Mouse (Mus musculus): ENCODE results near the gene Cish.

Cish gene

DNA sequence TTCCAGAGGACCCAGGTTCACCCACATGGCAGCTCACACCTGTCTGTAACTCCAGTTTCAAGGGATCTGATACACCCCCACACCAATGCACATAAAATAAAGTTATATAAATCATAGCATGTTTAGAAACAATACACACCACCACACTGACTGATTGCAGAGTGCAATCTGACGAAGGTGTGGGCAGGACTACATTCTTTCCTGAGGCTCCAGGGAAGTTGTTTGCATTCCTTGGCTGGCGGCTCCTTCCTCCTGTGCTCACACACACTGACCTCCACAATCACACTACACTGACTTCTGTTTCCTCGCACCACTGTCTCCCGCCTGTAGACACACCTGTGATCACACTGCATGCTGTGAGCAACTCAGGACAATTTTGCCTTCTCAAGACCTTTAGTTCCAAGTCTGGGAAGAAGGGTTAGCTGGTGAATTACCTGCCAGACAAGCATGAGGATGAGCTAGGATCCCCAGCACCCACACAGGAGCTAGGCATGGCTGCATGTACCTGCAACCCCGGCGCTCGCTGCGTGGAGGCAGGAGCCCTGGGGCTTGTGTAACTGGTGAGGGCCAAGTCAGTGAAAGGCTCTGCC, 26.7 kb downstream of the Cish start:
- DNase-seq (ENCODE audit: low spot score): no peak

DNA sequence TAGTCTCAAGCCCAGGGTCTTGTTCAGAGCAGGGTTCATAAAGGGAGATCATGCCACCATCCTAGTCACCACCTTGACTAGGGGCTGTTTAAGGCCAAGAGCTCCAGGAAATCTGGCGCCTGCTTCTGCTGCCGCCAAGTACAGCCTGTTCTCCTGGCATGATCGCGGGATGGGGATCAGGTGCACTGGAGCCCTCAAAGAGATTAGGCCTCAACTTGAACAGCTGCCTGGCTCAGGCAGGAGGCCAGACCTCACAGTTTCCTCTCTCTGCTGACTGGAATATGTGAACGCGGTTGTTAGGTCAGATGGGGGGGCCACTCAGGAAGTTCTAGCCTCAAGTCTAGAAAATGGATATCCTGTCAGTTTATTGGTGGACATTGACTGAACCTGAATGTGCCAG, 27.7 kb downstream of the Cish start:
- DNase-seq (ENCODE audit: low spot score): no peak

DNA sequence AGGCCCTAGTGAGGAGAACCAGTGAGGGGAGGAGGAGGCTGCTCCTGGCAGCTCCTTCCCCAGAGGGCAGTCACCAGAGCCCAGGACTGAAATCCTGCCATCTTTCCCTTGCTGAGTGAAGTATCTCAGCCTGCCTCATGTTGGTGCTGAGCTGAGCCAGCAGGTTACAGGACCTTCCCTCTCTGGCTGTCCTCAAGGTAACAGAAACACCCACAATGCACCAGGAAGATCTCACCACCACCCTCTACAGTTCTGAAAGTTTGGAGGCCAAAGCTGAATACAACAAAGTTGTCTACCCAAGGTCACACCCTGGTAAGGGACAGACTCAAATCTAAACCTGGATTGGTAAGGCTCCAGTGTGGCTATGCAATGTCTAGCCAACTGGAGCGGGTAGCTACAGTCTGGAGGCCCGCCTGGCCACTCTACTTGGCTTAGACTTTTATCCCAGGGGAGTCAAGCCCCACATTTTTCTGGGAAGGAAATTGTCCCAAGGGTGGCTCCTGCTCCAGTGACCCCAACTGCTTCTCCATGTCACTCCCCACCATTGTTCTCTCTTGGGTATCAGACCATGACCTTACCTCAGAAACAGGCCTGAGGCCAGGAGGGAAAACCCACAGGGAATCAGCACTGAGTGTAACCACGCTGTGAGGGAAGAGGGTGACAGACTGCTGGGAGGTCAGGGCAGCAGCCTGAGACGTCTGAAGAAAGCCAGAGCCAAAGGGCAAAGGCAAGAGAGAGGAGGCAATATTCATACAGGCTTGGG, 29.2 kb downstream of the Cish start:
- DNase-seq (ENCODE audit: low spot score): no peak

DNA sequence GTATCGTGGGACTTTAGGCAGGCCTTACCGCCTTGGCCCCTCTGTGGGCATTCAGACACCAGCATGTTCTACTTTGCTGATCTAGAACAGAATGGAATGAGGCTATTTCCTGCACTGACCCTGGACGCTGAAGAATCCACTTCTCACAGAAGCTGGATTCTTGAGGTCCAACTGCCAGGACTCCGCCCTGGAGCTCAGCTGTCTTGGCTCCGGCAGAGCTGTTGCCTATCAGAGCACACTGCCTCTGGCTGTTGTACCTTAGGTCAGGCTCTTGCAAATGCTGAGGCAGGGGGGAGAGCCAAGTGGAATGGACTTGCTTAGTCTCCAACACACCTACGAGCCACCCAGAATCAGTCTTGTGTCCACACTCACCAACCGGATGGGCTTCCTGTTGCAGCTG, 30.1 kb downstream of the Cish start:
- no peak for DNase-seq (ENCODE audit: low spot score)

DNA sequence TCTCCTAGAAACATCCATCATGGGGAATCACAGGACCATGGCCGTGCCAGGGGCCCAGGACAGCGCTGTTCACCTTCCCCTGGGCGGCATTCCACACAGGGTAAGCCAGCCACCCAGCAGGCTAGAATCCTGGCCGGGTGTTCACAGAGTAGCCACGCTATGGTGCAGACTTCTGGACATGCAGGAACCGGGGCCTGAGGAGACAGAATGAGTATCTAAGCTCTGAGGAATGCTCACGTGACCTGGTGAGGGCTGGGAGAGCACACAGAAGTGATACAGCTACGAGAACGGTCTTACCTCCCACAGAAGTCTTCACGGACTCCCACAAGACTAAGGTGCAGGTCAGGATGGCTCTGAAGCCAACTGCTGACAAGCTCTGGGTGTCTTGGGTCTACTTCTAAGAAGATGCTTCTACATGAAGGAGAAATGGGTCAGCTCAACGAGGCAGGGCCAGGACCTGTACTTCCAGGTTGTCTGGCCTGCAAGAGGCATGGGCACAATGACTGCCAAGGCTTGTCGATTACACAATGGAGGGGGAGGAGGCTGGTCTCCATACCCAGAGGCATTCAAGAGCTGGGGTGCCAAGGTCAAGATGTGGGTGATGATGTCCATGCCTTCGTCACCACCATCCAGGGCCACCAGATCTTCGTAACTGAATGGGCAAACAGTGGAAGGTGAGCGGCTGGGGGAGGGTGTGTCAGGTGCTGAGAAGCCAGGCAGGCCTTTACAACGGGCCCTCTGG, 32.2 kb downstream of the Cish start:
- DNase-seq (ENCODE audit: low spot score): no peak

DNA sequence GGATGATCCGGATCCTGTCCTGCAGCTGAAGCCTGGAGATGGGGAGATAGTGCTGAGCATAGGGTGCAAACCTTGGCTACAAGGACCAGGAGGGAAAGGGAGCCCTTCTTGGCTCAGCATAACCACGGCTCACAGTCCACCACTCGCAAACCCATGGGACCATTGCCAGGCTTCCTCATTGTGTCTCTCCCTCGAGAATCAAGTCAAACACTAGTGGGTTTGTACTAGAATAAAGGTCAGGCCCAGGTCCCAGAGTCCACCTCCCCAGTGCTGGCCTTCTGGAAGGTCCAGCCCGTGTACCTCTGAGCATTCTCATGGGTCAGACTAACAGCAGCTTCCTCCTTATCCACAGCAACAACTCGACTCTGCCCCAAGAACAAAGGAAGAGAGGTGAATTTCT, 35.0 kb downstream of the Cish start:
- no peak for DNase-seq (ENCODE audit: low spot score)

DNA sequence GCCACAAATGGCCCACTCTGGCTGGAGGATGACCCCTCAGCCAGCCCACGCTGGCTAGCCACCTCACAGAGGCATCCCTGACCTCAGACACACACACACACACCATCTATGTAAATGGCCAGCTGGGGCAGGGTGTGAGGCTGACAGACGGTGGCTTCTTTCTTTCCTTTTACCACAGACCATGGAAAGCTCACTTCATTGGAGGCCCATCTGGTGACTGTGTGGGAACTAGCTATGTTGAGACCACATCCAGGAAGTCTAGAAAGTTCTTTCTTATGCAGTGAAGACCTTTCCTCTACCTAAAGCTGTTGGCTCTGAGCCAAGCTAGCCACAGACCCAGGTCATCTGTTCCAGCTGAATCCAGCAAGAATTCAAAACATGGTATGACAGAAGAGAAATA, 37.9 kb downstream of the Cish start:
- DNase-seq (ENCODE audit: low spot score): no peak

DNA sequence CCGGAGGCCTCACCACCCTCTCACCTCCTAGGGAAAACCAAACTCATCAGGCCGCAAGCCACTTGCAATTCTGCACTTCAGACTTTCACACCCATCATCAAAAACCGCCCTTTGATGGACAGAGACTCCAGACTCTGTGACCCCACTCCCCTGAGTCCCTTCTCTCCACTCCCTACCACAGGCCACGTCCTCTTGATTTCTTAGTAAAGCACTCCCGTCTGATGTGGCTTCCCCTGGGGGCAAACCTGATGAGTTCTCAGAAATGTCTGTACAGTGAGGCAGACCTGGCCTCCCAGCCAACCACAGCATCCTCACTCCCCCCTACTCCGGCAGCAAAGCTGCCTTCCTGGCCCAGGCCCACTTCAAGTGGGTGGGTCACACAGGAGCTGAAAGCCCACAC, 38.5 kb downstream of the Cish start:
- no peak for DNase-seq (ENCODE audit: low spot score)

DNA sequence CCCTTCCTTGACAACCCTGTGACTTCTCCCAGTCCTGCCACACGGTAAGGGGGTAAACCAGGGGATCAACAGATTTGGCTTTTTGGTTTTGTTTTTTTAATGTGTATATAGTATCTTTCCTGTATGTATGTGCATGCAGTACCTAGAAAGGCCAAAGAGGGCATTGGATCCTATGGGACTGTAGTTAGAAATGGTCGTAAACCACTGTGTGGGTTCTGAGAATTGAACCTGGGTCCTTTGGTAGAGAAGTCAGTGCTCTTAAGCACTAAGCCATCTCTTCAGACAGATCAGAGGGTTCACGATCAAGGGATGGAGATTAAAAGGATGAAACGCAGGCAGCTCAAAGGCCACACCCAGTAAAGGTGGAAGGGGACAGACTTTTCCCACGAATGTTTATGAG, 39.2 kb downstream of the Cish start:
- no peak for DNase-seq (ENCODE audit: low spot score)

DNA sequence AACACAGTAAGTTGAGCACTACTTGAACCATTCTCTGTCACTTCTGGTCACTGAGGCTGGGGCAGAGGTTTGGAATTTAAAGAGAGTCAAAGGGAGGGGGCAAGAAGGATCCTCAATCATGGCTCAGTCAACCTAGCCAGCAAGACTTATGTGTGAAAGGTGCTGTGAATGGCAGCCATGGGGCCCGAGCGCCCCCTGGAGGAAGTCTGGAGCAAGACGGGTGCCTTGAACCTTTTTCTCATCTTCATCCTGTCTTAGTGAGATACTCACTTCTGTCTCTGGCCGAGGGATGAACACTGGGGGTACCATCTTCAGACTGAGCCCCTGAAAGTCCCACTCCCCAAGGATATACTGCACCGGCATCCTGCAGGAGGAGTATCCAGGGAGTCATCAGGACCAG, 40.1 kb downstream of the Cish start:
- DNase-seq (ENCODE audit: low spot score): peak; percentile 54

DNA sequence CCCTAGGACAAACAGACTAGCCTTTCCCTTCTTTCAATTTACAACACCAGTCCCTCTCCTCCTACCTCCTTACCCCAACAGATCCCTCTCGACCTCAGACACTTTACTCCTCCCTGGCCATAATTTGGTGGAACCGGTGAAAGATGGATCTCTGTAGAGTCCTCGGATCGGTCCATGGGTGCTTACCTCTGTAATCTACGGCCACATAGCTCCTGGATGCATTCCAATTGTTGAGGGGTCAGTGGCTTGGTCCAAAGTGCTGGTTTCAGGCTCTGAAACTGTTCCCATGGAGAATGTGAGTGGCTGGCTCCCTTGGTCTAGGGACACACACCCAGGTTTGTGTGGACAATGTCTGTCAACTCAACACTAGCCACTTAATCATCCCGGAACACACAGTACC, 40.6 kb downstream of the Cish start:
- no peak for DNase-seq (ENCODE audit: low spot score)

DNA sequence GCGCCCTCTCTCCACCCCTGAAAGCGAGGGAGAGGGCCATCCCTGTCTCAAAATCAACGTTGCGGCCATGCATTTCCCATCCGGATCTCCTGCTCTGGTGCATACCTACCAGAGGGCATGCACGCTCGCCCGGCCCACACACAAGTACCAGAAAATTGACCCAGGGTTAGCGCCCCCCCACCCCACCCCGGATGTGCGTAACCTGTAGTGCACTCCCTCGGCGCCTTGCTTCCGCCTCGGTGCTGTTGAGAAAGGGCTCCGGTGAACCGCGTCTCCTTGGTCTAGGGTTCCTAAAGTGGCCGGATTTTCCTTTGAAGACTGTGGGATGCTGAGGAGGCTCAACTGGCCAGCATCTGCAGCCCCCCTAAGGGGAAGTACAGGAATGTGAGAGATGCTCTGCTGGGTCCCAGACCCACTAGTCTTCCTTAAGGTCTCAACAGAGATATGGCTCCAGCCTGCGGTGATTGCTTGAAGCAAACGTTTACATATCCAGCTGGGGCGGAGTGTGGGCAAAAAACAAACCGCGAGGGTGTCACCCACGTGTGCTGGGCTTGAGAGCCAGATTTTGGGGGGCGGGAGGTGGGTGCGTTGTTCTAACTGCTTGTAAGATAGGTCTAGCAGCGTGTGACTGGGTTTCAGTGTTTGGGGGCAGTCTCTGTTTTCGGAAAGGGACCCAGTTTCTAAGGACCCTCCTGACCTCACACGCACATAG, 42.5 kb downstream of the Cish start, which contains the start of gene Hemk1:
TSS of gene Hemk1 (minus strand) at position 179 of the 712 bp plus-strand sequence.
- DNase-seq (ENCODE audit: low spot score): peak; percentile 89

DNA sequence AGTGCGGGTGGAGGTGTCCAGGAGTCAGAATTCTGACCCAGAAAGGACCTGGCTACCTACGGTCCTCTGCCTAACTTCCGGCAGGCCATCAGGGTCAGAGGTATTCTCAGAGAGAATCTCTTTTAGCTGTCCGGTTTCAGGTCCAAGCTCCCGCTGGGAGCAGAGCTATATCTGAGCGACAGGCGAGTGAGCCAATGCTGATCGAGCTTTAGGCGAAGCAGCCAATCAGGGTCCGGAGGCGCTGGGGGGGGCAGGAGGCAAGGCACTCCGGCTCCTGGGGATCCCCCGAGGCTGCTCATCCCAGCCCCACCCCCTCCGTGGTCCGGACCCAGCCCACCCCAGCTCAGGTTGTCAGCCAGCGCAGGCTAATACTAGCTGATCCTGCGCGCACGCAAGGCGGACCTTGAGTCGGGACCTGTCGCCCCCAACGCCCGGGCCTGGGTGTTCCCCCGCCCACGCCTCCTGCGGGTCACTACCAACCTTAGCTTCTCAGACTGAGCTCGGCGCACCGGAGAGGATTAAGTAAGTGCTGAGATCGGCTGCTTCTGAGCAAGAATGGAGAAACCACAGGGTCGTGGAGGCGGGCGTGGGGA, 44.5 kb downstream of the Cish start, which contains the start of gene 6430571L13Rik:
TSS of gene 6430571L13Rik (plus strand) at position 336 of the 593 bp plus-strand sequence.
- peak; percentile 96 for DNase-seq (ENCODE audit: low spot score)

DNA sequence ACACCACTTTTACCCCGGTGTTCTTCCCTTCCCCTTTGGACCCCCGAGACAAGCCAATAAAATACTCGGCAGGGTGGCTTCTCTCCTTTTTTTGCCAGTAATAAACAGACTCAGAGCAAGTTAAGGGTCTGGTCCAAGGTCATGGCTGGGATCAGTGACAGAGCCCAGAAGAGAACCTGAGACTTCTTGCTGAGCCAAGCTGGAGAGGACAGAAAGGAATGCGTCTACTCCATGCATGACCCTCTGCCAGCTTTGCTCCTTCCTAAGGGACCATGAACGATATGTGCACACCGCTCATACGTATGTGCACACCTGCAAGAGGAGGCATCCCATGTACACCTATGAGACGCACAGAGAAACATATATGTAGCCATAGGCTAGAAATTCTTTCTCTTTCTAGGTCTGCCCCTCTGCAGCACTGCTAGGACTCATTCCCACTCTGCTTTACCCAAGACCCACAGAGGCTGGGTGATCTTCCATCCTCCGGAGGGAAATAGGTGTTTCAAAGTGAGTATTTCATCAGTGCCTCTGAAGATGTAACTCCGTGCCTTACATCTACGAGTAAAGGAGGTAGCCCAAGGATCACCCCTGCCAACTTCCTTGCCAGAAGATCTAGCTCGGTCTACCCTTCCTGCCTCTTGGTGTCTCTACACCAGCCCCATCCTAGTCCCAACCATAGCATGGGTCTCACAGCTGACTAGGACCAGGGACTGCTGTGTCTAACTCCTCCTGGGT, 45.3 kb downstream of the Cish start:
- no peak for DNase-seq (ENCODE audit: low spot score)

DNA sequence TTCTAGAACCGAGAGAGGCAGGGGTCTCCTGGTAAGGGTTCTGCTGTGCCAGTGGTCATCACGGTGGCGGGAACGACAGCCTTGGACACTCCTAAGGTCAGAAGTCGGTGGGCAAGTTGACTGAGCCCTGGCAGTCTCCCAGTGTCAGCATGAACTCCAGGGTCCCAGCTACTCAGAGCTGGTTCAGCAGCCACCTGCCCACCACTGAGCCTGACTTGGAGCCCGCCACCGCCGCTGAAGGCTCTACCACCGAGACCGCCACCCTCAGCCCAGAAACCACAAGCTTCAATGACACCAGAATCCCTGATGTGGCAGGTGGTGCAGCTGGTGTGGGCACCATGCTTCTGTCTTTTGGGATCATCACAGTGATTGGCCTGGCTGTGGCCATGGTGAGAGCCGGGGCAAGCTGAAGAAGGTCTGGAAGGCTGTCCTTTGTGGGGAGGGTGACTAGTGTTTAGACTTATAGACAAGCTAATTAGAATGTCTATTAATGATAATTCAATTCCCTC, 46.4 kb downstream of the Cish start:
- no peak for DNase-seq (ENCODE audit: low spot score)

DNA sequence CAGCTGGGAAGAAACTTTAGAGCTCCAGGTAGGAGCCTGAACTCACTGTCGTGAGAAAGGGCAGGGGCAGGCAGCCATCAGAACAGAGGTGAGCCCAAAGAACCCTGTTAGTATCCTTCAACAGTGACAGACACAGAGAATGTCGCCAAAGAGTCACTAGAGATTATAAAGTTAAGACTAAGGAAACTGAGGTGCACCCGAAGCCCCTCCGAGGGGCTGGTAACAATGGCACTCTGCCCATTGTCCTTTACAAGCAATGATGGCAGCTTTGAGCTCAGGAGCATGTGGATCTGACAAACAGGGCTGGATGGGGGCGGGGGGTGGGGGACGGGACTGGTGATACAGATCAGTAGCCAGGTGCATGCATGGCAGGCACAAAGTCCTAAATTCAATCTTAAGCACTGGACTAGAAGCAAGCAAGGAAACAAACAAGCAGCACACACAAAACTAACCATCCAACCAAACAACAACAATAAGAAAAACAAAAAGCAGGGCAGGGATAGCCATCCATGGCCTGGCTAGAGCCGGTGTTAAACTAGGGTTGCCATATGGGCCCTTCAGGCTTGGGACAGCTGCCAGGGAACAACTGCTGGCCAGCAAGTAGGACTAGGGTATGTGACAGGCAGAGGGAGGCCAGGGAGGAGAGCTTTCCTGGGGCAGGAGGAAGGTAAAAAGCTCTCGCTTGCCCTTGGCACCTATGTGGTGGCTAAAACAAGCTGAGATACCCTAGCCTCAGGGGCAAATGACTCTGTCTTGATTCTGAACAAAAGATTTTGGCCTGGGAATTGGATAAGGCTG, 47.5 kb downstream of the Cish start:
- DNase-seq (ENCODE audit: low spot score): no peak

DNA sequence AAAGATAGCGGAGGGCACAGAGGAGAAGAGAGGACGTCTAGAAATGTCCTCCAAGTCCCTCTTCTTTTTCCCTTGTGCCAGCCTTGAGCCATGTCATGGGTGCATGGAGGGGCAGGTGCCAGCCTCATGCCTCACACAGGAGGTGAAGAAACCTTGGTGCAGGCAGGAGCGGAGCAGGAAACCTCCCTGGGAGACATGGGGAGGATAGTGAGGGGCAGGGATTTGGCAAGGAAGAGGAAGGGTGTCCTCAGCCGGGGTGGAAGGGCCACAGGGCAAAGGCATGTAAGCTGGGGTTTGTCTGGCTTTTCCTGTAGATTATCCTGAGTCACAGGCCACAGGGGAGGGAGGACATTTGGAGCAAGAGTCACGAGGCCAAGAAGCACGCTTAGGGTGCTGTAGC, 48.2 kb downstream of the Cish start:
- no peak for DNase-seq (ENCODE audit: low spot score)

DNA sequence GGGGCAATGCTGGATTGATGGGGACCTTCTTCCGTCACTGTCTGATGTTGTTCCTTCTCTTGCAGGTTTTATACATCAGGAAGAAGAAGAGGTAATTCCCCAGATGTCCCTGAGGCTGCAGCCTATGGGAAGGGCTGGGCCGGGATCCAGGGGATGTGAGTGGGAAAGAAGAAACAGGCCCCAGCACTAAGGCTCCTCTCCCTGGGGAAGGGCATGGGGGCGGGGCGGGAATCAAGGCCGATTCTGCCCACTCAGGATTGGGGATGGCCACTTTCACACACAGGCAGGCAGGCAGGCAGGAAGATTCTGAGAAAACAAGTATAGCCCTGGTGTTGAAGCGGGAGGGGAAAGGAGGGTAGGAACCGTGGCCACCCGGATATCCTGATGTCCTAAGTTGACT, 50.3 kb downstream of the Cish start:
- no peak for DNase-seq (ENCODE audit: low spot score)

DNA sequence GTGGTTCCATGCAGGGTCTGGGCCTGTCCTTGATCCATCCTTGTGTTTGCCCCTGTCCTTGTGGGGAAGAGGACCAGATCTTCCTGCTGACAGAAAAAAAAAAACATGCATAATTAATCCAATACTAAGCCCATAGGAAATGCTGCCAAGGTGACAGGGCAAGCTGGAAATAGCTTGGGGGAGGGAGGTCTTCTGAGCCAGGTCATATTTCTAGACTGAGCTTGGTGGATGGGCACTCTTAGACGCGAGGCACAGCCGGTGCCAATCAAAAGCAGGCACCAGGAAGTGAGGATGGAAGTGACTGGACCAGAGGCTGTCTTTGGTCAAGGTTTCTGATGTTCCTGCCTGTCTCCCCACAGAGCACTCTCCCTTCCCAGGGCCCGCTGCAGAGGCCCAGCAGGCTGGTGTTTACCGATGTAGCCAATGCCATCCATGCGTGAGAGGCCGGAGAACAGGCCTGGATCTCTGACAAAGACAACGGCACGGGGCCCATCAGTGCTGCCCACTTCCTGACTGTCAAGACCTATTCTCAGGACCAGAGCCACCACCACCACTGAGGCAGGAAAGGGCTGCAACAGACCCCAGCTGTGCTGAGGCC, 51.9 kb downstream of the Cish start:
- DNase-seq (ENCODE audit: low spot score): no peak

DNA sequence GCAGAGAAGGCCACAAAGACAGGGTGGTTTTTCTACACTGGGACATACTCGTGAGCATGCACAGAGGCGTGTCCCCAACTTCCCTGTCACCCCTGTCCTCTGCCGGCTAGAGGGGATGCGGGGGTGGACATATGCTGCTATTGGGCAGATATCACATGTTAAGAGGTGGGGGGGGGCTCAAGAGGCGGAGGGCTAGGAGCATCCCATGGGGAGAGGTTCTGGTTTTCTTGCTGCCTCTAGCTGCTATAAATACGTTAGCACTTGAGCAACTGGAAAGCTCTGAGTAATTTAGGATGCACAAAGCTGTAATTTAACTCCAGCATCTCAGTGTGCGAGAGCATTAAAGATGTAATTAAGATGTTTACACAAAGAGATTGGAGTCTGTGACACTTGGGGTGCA, 53.5 kb downstream of the Cish start:
- DNase-seq (ENCODE audit: low spot score): no peak

Data from embryo, embryonic 10 days (tissue).